Mouse (Mus musculus) megakaryocyte, embryonic 14.5 days (primary cell): Measurements from ENCODE around the gene Pisd.
"Not testable (repeated sequence)": the region's sequence is repeated elsewhere in the genome, so short reads cannot be mapped to it uniquely, and the experiment has no call there.

ENCODE experiments used
- FLI1 ChIP-seq: IDR thresholded peaks from 2 replicates; pipeline ENCODE4 v1.6.1; 2012; ENCODE audit warnings: low read length, inconsistent platforms, mixed read lengths
- GATA1 ChIP-seq: IDR thresholded peaks from 3 replicates; pipeline ENCODE4 v1.6.1; 2012; ENCODE audit warnings: mixed read lengths, low read length, inconsistent platforms, borderline replicate concordance

- not testable (repeated sequence) for TF ChIP-seq GATA1, FLI1
Observed at GRCm38 (mm10) chr5:32722711-32723110, 62.7 kb downstream of the Pisd start.
